Mouse (Mus musculus) layer of hippocampus, adult 2 months (tissue): ENCODE measurements around the gene Dtx1. TPM values are rescaled to one million over a fixed set of nuclear protein-coding genes. Genes with fewer than 3 reads are reported as not detected.

Experiments used
- DNase-seq, 2 experiments: peaks; one replicate each; pipeline ENCODE4 v3.0.0; 2022; ENCODE audit warnings: low spot score in 2 of 2
- H3K27ac ChIP-seq: fragments of 200-600 bp; 2 replicates; pipeline ENCODE4 v1.8.1; 2022
- H3K4me3 ChIP-seq: fragments of 200-600 bp; 2 replicates; pipeline ENCODE4 v1.8.1; 2022; ENCODE audit warnings: mild to moderate bottlenecking
- CTCF ChIP-seq: fragments of 200-600 bp; conservative IDR thresholded peaks from 2 replicates; pipeline ENCODE4 v1.8.1; 2022; ENCODE audit warnings: antibody characterized with exemption, mild to moderate bottlenecking, moderate library complexity
- total RNA-seq, 2 experiments: library from RNA; stranded (reverse); gene quantifications; 2 replicates each; pipeline ENCODE4 v1.2.3; 2021

Gene Dtx1
- total RNA-seq, 2 experiments from 2014 or later = 70.9 to 73.9 TPM

DNA sequence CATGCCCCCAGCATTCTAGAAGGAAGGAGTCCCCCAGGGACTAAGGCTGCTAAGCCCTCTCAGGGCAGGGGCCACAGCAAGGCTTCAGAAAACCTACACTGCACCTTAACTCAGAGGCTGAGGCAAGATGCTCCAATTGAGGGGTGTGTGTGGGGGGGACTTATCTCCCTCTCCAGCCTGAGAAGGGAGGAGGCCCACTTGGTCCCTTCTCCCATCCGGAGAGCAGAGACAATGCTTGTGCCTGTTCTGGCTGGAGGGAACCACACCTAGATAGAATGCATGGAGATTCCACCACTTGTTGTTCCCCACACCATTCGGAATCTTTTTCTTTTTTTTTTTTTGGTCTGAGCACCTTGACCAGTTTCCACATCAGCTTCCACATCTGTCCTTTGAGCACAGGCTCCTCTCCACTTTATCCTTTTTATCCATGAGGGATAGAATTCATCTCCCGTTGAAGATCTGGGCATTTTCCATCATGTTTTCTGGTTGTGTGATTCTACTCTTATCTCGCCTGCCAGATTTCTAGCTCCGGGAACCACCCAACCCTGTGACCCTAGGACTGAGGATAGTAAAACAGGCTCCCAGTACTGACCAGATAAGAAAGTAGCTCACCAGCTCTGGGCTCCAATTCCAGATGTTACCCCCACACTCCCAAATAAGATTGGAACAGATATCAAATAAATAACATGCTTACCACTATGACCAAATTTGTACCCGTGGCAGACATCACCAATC, 24.8 kb downstream of the Dtx1 start:
- Histone ChIP-seq H3K27ac (no peak overlapping the region), H3K4me3 (no peak overlapping the region)
- TF ChIP-seq CTCF = no peak
- DNase-seq = no peak

DNA sequence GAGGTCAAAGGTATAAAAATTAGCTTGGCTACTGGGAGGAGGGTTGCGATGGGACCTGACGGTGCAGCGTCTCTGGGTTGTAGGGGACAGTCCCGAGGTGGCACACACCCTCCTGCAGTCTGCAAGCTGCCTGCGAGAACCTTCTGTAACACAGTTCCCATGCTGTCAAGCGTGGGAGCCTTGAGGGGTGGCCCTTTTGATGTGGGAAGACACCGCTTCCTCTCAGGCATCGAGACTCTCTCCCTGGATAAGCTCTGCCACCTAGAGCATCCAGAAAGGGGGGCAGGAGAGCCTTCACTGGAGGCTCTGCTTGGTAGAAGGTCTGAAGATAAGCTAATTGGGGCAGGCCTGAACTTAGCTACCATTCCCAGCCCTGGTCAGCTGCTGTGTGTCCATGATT, 26.0 kb downstream of the Dtx1 start:
- no peak overlapping the region for H3K4me3 ChIP-seq
- DNase-seq = no peak
- no peak overlapping the region for H3K27ac ChIP-seq
- no peak for TF ChIP-seq CTCF

- no peak for TF ChIP-seq CTCF
- DNase-seq = no peak
- no peak overlapping the region for H3K27ac ChIP-seq
- H3K4me3 ChIP-seq = no peak overlapping the region
These were observed 28.6 kb downstream of the Dtx1 start for GRCm38 (mm10) chr5:120682982-120683771.

- TF ChIP-seq CTCF = no peak
- Histone ChIP-seq H3K4me3 (no peak overlapping the region), H3K27ac (peak overlapping the region; percentile 91)
- DNase-seq = peak in 1 of 2 experiments; percentile 39
These were observed 30.8 kb downstream of the Dtx1 start for GRCm38 (mm10) chr5:120680918-120681317.

GRCm38 (mm10) chr5:120679676-120680555, 31.8 kb downstream of the Dtx1 start:
- Histone ChIP-seq H3K4me3 (no peak overlapping the region), H3K27ac (peak overlapping the region; percentile 91)
- peak; percentile 73 for TF ChIP-seq CTCF
- DNase-seq = peak; percentile 89 to 95

- TF ChIP-seq CTCF = no peak
- H3K27ac ChIP-seq = no peak overlapping the region
- H3K4me3 ChIP-seq = no peak overlapping the region
- no peak for DNase-seq
These were observed 34.2 kb downstream of the Dtx1 start for GRCm38 (mm10) chr5:120677516-120677915.

- DNase-seq = no peak
- TF ChIP-seq CTCF = no peak
- no peak overlapping the region for H3K27ac ChIP-seq
- no peak overlapping the region for H3K4me3 ChIP-seq
These were observed 37.2 kb downstream of the Dtx1 start for GRCm38 (mm10) chr5:120674229-120675145.

DNA sequence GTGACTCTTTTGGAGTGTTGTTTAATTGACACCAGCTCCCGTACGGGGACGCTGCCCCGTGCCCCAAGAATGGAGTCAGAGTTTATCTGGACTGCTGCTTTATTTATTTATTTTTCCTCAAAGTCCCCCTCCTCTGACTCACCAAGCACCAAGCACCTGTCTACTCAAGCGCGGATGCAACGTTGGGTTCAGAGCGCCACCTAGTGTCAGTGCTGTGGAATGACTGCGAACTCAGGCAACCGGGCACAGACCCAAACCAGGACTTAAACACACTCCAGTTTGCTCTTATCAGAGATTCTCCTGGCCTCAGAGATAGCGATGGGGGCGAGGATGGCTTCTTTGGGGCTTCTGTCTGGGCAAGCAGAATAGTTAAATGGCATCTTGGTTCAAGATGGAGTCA, 38.1 kb downstream of the Dtx1 start:
- peak; percentile 71 to 81 for DNase-seq
- TF ChIP-seq CTCF = peak; percentile 95
- Histone ChIP-seq H3K27ac (no peak overlapping the region; the same call in 1 of the 2 replicates), H3K4me3 (no peak overlapping the region)

GRCm38 (mm10) chr5:120671865-120672264, 39.9 kb downstream of the Dtx1 start:
- Histone ChIP-seq H3K27ac (no peak overlapping the region), H3K4me3 (no peak overlapping the region)
- DNase-seq = no peak
- no peak for TF ChIP-seq CTCF

DNA sequence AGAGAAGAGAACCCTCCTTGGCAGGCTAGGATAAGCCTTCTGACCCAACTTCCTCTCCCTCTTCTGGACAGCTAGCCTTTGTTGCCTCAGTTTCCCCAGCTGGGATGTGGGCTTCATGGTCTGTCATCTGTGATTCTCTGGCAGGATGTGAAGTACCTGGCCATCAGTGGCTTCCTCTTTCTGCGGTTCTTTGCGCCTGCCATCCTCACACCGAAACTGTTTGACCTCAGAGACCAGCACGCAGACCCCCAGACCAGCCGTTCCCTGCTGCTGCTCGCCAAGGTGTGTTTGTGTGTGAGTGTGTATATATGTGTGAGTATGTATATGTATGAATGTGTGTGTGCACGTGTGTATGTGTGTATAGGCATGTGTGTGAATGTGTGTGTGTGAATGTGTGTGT, 41.6 kb downstream of the Dtx1 start:
- H3K4me3 ChIP-seq = no peak overlapping the region
- no peak overlapping the region for H3K27ac ChIP-seq
- TF ChIP-seq CTCF = no peak
- DNase-seq = no peak

GRCm38 (mm10) chr5:120668761-120669160, 43.0 kb downstream of the Dtx1 start:
- Histone ChIP-seq H3K4me3 (no peak overlapping the region), H3K27ac (no peak overlapping the region; the same call in 1 of the 2 replicates)
- no peak for TF ChIP-seq CTCF
- DNase-seq = no peak

DNA sequence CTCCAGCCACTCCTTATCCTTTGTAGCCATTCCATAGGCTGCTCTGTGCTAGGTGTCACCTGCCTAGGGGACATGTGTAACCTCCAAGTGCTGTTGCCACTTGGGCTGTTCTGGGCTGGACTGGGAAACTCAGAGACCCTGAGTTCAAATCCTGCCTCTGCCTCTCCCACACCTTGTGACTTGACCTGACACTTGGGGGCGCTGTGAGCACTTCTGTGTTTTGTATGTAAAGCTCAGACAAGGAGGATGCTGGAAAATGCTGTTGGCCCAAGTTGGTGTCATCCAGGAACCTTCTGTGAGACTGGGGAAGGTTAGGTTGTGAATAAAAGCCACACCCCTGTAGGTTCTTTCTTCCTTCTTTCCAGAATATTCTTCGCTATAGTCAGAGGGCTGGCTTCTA, 46.8 kb downstream of the Dtx1 start:
- Histone ChIP-seq H3K4me3 (no peak overlapping the region), H3K27ac (no peak overlapping the region)
- TF ChIP-seq CTCF = peak; percentile 55
- no peak for DNase-seq
